Mouse (Mus musculus) spleen, adult 2 months (tissue): Measurements from ENCODE around the gene Bag3. TPM values are rescaled to one million over a fixed set of nuclear protein-coding genes. Genes with fewer than 3 reads are reported as not detected.

ENCODE experiments used
- DNase-seq, 2 experiments: peaks; one replicate each; pipeline versions ENCODE4 v3.0.0 to v3.0.0-alpha.2; 2012 to 2021; ENCODE audit warnings: low spot score in 2 of 2, low read depth in 1 of 2
- H3K27ac ChIP-seq: fragments of 200-500 bp; 2 replicates; pipeline ENCODE4 v1.5.1; 2012; ENCODE audit warnings: low read length, inconsistent platforms; ENCODE audit not compliant: insufficient read depth
- H3K27me3 ChIP-seq: fragments of 200-500 bp; 2 replicates; pipeline ENCODE4 v1.6.1; 2012; ENCODE audit warnings: mild to moderate bottlenecking, moderate library complexity, low read length, inconsistent platforms; ENCODE audit not compliant: control insufficient read depth, insufficient read depth
- H3K36me3 ChIP-seq: fragments of 200-500 bp; 2 replicates; pipeline ENCODE4 v1.6.1; 2012; ENCODE audit warnings: mild to moderate bottlenecking, low read length, inconsistent platforms; ENCODE audit not compliant: control insufficient read depth, insufficient read depth
- H3K4me1 ChIP-seq: fragments of 200-500 bp; 2 replicates; pipeline ENCODE4 v1.6.1; 2011; ENCODE audit warnings: inconsistent platforms; ENCODE audit not compliant: control insufficient read depth, insufficient read depth, insufficient read length
- H3K4me3 ChIP-seq: fragments of 200-500 bp; 2 replicates; pipeline ENCODE4 v1.5.1; 2011; ENCODE audit warnings: mild to moderate bottlenecking, inconsistent platforms; ENCODE audit not compliant: insufficient read depth, insufficient read length; ENCODE audit errors: extremely low read depth
- CTCF ChIP-seq: fragments of 200-500 bp; IDR thresholded peaks from 2 replicates; pipeline ENCODE4 v1.5.1; 2011; ENCODE audit warnings: mild to moderate bottlenecking, inconsistent platforms; ENCODE audit not compliant: insufficient read depth, insufficient read length, insufficient replicate concordance; ENCODE audit errors: extremely low read depth
- POLR2A ChIP-seq: fragments of 200-500 bp; IDR thresholded peaks from 2 replicates; pipeline ENCODE4 v1.6.1; 2011; ENCODE audit warnings: low read depth, low read length, inconsistent platforms
- WGBS: fragments of 180-500 bp; shearing (Covaris S2); methylation state at CpG from one replicate; pipeline ENCODE4 v1.1.7; 2018; 5-methylcytosine and 5-hydroxymethylcytosine counted together
- polyA plus RNA-seq: library from polyadenylated mRNA; depleted of rRNA; stranded (reverse); fragments of >200 nt; gene quantifications from 2 replicates; pipeline ENCODE4 v1.2.3, GENCODE M21; 2012; rRNA removed

The Bag3 gene
- polyA plus RNA-seq, 1 experiment = 8.8 TPM

DNA sequence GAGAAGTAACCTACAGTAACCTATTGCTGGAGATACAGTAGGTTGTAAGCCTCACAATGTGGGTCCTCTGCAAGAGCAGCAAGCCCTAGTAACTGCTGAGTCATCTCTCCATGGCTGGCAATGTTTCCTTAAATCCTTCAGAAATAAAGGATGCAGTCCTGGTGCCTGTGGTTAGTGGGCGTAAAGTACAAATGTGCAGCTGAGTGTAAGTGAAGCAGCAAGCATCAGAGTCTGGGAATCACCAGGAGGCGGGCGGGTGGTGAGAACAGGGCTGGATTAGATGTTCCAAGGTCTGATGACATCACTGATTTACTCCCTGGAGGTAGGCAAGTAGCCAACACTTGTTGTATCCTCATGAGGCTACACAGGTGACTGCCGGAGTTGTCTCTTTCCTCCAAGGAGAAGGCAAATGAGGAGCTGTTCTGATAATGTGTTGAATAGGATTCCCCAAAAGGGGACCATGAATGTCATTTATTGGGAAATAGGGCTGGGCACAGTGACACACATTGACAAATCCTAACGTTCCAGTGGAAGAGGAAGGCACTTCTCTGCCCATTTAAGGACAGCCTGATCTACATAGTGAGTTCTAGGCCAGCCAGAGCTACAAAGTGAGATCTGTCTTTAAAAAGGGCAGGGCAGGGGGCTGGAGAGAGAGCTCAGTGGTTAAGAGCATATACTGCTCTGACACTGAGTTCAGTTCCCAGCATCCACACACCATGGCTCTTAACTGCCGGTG is 60.0 kb downstream of the Bag3 start:
- no peak for DNase-seq
- TF ChIP-seq CTCF (no peak), POLR2A (no peak)
- H3K4me3 ChIP-seq = no peak overlapping the region
- no peaks in the 10 kb centered on the region for H3K27me3 ChIP-seq
- no peaks in the 10 kb centered on the region; the same call in 1 of the 2 replicates for H3K4me1 ChIP-seq
- 85% methylated on average over 6 of the region's 6 CpGs for WGBS
- H3K27ac ChIP-seq = no peak overlapping the region
- H3K36me3 ChIP-seq = no peaks in the 10 kb centered on the region

DNA sequence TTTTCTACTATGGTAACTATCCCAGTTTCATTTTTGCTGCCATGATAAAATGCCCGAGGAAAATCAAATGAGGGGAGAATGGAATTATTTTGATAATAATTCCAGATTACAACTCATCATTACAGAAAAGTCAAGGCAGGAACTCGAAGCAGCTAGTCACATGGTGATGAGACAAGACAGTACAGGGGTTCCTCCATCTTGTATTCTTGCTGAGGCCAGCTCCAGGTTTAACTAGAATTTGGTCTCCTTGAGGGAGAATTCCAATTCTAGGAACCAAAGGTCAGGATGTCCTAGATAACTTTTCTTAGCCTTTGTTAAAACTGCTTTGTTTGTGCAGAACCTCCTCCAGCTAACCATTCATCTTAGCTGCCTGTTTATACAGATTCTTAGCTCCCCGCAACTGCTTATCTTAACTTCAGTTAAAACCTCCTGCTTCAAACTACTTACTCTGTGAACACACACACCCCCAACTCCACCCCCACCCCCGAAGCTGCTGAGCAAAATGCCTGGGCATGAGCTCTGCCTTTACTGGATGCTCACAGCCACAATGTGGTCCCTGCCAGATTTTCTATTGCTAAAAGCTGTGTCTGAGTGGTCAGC is 64.0 kb downstream of the Bag3 start:
- Histone ChIP-seq H3K27me3 (no peaks in the 10 kb centered on the region), H3K27ac (no peak overlapping the region), H3K36me3 (no peaks in the 10 kb centered on the region), H3K4me1 (no peaks in the 10 kb centered on the region), H3K4me3 (no peak overlapping the region)
- no peak for TF ChIP-seq POLR2A
- no peak for TF ChIP-seq CTCF
- WGBS = 66% methylated on average over 4 of the region's 4 CpGs
- no peak for DNase-seq

DNA sequence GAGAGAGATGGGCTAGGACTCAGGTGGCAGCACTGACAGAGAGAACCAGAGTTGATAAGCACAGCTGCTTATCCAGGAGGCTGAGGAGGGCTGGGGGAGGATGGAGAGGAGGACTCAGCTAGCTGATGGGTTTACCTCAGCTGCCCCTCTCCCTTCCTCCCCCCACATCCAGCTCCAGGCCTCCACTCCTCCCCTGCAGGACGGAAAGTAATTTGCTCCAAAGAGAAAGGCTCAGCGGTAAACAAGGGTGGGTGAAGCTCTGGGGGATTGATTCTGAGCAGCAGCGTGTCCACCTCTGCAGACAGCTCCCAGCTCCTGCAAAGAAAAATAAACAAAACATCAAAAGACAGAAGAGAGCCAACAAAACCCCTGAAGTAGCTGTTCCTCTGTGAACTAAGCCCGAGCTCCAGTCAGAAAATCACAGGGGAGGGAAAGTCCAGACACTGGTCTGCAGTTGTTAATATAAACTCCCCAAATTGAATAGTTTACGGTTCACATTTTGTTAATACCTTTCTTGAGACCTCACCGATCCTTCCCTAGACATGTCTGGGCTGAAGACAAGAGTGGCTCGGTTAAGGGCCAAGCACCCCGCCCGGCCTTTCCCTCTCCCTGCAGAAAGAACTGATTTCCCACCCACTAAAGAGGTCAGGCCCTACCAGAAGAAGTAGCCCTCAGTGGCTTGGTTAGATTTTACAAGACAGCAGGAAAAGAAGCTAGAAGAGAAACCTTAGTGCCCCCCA is 68.1 kb downstream of the Bag3 start:
- Histone ChIP-seq H3K36me3 (no peaks in the 10 kb centered on the region), H3K27me3 (no peaks in the 10 kb centered on the region), H3K27ac (no peak overlapping the region), H3K4me3 (no peak overlapping the region), H3K4me1 (no peaks in the 10 kb centered on the region)
- no peak for DNase-seq
- TF ChIP-seq CTCF = no peak
- no peak for TF ChIP-seq POLR2A
- 88% methylated on average over 9 of the region's 9 CpGs for WGBS

DNA sequence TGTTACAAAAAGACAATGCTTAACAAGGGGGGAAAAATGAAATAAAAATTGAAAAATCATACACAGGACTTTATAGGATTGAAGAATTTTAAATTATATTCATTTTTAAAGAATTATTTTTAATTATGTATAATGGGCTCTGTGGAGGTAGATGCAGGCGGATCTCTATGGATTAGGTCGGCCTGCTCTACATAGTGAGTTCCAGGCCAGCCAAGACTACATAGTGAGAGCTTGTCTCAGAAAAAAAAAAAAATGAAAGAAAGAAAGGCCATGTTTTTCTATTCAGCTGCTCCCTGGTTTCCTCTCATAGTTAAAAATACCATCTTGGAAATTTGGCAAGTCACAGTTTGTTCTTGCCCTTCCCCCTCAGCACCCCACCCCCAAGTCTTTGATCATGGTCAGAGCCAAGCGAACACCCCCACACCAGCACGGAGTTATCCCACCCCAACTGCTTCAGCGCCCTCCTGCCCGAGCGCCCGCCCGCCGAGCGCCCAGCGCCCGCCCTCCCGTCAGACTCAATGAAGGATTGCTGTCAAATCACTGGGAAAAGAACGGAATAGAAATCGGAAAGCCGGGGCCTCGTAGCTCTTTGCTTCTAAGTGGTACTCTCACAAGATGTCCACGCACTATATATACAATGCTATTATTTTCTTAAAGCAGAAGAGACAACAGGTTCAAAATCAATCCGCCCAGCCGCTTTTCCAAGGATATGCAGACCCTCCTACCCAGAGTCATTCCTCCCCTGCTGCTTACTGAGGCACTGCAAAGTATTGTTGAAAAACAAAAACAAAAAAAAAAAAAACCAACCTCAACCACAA is 68.9 kb downstream of the Bag3 start:
- WGBS = 55% methylated on average over 21 of the region's 21 CpGs
- Histone ChIP-seq H3K4me3 (no peak overlapping the region), H3K27me3 (no peaks in the 10 kb centered on the region), H3K27ac (no peak overlapping the region), H3K36me3 (no peaks in the 10 kb centered on the region), H3K4me1 (no peaks in the 10 kb centered on the region)
- TF ChIP-seq CTCF (no peak), POLR2A (no peak)
- no peak for DNase-seq

DNA sequence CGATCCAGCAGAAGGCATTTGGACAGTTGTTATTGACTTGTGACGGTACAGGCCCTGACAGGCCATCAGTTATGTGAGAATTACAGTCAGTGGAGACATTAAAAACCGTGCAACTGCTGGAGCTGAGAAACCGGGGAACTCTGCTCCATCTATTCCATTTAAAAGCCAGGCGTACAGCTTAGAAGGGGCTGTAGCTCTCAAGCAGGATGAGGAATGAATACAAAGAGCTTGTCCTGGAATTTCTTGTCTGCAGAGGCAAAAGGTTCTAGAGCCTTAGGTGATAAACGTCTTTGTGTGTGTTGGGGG is 69.5 kb downstream of the Bag3 start:
- no peaks in the 10 kb centered on the region for H3K36me3 ChIP-seq
- no peak overlapping the region for H3K4me3 ChIP-seq
- DNase-seq = no peak
- H3K27ac ChIP-seq = no peak overlapping the region
- H3K4me1 ChIP-seq = no peaks in the 10 kb centered on the region
- no peaks in the 10 kb centered on the region for H3K27me3 ChIP-seq
- TF ChIP-seq CTCF (no peak), POLR2A (no peak)
- WGBS = 75% methylated on average over 6 of the region's 6 CpGs

DNA sequence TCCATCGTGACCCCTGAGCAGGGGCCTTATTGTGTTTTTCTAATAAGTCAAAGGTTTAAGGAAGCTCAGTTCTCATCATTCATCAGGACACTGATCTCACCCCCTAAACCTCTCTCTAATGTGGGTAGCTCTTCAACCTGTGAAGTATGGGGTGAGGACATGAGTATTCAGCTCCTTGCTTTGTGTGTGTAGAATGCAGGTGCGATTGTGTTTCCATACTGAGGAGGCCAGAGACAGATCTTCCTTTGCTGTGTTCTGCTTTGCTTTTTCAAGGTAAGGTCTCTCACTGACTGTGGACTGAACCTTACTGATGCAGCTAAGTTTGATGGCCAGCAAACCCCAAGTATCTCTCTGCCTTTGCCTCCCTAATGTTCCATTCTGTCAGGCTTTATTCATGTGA is 72.9 kb downstream of the Bag3 start:
- TF ChIP-seq POLR2A (no peak), CTCF (no peak)
- Histone ChIP-seq H3K4me1 (peaks cover 6% of the 10 kb centered on the region; the same call in 1 of the 2 replicates), H3K27ac (no peak overlapping the region), H3K27me3 (no peaks in the 10 kb centered on the region), H3K4me3 (no peak overlapping the region), H3K36me3 (no peaks in the 10 kb centered on the region)
- 91% methylated on average over 2 of the region's 2 CpGs for WGBS
- no peak for DNase-seq

Other genes starting within 250 kb of the Bag3 start
- 32.6 and 41.0 TPM in 2 replicates for gene BC017158, start 225.4 kb upstream of the Bag3 start, polyA plus RNA-seq
- 20.8 and 21.6 TPM in 2 replicates for gene Rgs10, start 104.9 kb upstream of the Bag3 start, polyA plus RNA-seq
- 15.8 and 20.6 TPM in 2 replicates for gene Tial1, start 61.9 kb upstream of the Bag3 start, polyA plus RNA-seq
- gene Inpp5f, start 87.7 kb downstream of the Bag3 start, polyA plus RNA-seq = 6.8 and 7.2 TPM in 2 replicates
- gene Mcmbp, start 216.9 kb downstream of the Bag3 start, polyA plus RNA-seq = 23.9 and 34.8 TPM in 2 replicates
- gene Sec23ip, start 221.3 kb downstream of the Bag3 start, polyA plus RNA-seq = 26.5 and 35.6 TPM in 2 replicates